Mouse (Mus musculus): ENCODE data around the gene Iah1. TPM values are rescaled to one million over a fixed set of nuclear protein-coding genes. Genes with fewer than 3 reads are reported as not detected.

The Iah1 gene
- polyA plus RNA-seq, 1 experiment from 2014 or later: 41.9 TPM

DNA sequence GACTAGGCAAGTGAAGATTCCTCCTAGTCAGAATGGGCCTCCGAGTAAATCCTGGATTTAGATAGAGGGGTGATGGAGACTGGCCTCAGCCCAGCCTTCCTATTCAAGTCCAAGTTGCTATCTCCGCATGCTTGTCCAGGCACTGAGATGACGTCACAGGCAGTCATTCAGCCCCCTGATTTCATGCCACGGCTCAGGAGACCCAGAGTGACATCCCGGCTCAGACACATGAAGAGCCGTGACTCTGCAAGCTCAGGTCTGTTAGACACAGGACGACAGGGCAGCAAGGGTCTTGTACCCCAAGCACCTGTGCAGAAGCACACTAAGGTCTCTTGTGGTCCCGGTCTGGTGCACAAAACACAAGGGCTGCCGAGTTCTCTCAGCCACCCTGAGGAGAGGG lies 6.7 kb downstream of the Iah1 start:
- H3K9me3 ChIP-seq: no peaks in the 10 kb centered on the region
- no peak overlapping the region for H3K9ac ChIP-seq
- 91% methylated on average over 9 of the region's 9 CpGs for WGBS
- no peak overlapping the region for H3K27ac ChIP-seq
- no peak overlapping the region for H3K4me2 ChIP-seq
- no peaks in the 10 kb centered on the region for H3K27me3 ChIP-seq
- no peaks in the 10 kb centered on the region for H3K4me1 ChIP-seq
- H3K4me3 ChIP-seq (replicated peaks): no peak overlapping the region
- no peak for ATAC-seq (ENCODE audit: low FRiP score)
- H3K36me3 ChIP-seq (replicated peaks): peaks cover 70% of the 10 kb centered on the region

DNA sequence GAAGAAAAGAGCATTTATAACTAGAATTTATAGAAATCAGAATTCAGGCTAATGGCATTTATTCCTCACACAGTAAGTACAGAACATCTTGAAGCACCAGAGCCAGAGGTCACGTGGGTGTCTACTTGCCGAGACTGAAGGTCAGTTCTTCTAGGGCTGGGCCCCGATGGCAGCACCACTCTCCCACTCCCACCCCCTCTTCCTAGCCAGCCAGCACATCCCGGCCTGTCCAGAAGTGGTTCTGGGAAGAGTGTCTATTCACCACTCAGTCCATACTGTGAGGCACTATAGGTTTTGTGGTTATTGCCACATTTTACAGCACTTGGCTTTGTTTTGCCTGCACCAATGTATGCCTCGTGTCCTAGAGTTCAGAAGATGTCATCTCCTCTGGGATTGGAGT lies 7.9 kb downstream of the Iah1 start:
- Histone ChIP-seq H3K9me3 (no peaks in the 10 kb centered on the region), H3K27ac (no peak overlapping the region), H3K4me2 (no peak overlapping the region), H3K4me3 (replicated peaks) (no peak overlapping the region), H3K9ac (no peak overlapping the region), H3K36me3 (replicated peaks) (peaks cover 82% of the 10 kb centered on the region), H3K27me3 (no peaks in the 10 kb centered on the region), H3K4me1 (no peaks in the 10 kb centered on the region)
- WGBS: 83% methylated on average over 5 of the region's 5 CpGs
- no peak for ATAC-seq (ENCODE audit: low FRiP score)

DNA sequence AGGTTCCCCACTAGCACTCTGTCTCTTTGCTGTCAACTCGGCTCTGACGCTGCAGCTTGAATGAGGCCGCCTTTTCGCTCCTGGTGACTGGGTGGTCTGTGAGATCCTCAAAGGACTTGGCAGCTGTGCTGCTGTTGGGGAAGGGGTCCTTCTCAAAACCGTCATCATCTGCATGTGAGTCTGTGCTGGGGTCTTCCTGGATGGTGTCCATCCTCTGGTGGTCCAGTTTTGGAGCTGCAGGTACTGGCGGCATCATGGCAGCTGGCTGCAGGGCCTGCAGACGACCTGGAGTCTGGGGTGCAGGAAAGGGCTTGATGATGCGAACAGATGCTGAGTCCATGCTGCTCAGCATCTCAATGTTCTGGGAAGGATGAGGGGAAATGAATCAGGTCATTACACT lies 9.1 kb downstream of the Iah1 start:
- Histone ChIP-seq H3K4me3 (replicated peaks) (no peak overlapping the region), H3K4me2 (no peak overlapping the region), H3K27ac (no peak overlapping the region), H3K9me3 (no peaks in the 10 kb centered on the region), H3K27me3 (no peaks in the 10 kb centered on the region), H3K9ac (no peak overlapping the region), H3K4me1 (no peaks in the 10 kb centered on the region), H3K36me3 (replicated peaks) (peaks cover 85% of the 10 kb centered on the region)
- no peak for ATAC-seq (ENCODE audit: low FRiP score)
- 90% methylated on average over 8 of the region's 8 CpGs for WGBS

DNA sequence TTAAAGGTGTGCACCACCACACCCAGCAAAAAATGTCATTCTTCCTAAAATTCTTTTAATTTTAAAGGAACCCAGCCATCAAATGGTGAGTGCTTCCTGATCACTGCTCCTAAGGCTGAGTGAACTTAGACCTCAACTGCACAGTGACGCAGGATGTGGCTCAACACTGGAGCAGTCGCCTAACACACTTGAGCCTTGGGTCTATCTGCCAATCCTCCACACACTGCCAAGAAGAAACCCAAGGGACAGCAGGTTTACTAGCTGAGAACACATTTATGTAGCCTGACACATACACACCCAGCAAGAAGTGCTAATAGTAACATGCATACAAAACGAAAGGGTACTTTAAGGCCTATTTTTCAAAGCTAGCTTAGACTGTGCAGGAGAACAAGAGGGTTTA lies 10.1 kb downstream of the Iah1 start:
- peaks cover 83% of the 10 kb centered on the region for H3K36me3 ChIP-seq (replicated peaks)

DNA sequence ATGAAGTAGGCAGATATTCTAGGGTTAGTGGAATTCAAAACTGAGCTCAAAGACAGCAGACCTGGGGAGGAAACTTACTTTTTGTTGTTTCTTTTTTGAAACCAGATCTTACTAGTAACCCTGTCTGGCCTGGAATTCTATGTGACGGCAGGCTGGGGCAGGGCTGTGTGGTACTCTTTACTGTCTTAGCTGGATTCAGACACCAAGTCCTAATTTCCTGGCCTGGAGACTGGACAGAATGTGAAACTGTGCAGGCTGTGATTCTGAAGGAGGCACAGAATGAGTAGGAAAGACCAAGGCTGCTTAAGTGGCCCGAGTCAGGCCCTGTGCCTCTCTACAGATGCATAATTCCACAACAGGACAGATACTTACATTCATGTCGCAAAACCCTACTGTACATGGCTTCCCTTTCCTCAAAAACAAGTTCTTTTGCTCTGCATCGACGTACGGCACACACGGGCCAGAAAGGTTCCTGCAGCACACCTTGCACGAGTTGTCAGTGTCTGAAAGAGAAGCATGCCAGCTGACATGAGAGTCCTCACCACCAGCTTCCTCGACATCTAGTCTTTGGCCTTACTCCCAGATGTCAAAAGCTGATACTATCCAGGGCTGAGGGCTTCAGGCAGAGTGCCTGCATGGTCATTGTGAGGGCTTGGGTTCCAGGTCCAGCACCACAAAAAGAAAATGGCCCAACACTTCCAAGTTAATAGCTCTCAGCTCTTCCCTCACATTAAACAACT lies 13.6 kb downstream of the Iah1 start:
- Histone ChIP-seq H3K36me3 (replicated peaks) (peaks cover 88% of the 10 kb centered on the region), H3K4me1 (no peaks in the 10 kb centered on the region), H3K27me3 (no peaks in the 10 kb centered on the region), H3K4me2 (no peak overlapping the region), H3K9ac (no peak overlapping the region), H3K4me3 (replicated peaks) (no peak overlapping the region), H3K27ac (no peak overlapping the region), H3K9me3 (no peaks in the 10 kb centered on the region)
- no peak for ATAC-seq (ENCODE audit: low FRiP score)
- 92% methylated on average over 9 of the region's 9 CpGs for WGBS

More for the DNA sequence above, 10.1 kb downstream of the Iah1 start:
- 94% methylated on average over 3 of the region's 3 CpGs for WGBS
- no peak overlapping the region for H3K9ac ChIP-seq
- no peaks in the 10 kb centered on the region for H3K9me3 ChIP-seq
- no peaks in the 10 kb centered on the region for H3K27me3 ChIP-seq
- no peak for ATAC-seq (ENCODE audit: low FRiP score)
- no peak overlapping the region for H3K4me2 ChIP-seq
- H3K27ac ChIP-seq: no peak overlapping the region
- H3K4me1 ChIP-seq: no peaks in the 10 kb centered on the region
- no peak overlapping the region for H3K4me3 ChIP-seq (replicated peaks)

- H3K9ac ChIP-seq: no peak overlapping the region
- H3K4me2 ChIP-seq: no peak overlapping the region
- H3K4me1 ChIP-seq: no peaks in the 10 kb centered on the region
- H3K4me3 ChIP-seq (replicated peaks): no peak overlapping the region
- no peak for ATAC-seq (ENCODE audit: low FRiP score)
- WGBS: 93% methylated on average over 10 of the region's 10 CpGs
- H3K36me3 ChIP-seq (replicated peaks): peaks cover 88% of the 10 kb centered on the region
- H3K27ac ChIP-seq: no peak overlapping the region
- H3K9me3 ChIP-seq: no peaks in the 10 kb centered on the region
- no peaks in the 10 kb centered on the region for H3K27me3 ChIP-seq
Observed at GRCm38 (mm10) chr12:21330961-21331576, 14.9 kb downstream of the Iah1 start.

DNA sequence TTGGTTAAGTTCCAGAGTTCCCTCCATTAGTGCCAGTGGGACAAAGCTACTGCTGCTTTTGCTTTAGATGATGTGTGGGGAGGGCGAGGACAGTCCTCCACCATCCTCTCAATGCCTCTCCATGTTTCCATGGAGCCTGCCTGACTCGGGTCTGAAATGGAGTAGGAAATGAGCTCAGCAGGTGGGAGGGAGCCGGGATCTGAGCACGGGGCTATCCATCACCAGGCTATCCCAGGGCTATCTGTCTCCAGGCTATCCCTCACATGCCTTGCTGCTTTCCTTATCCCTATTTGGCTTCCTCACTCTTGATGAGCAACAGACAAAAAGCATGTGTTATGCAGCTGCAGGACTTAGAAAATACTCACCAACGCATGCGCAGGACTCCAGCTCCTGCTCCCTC lies 15.5 kb downstream of the Iah1 start:
- WGBS: 81% methylated on average over 6 of the region's 6 CpGs

DNA sequence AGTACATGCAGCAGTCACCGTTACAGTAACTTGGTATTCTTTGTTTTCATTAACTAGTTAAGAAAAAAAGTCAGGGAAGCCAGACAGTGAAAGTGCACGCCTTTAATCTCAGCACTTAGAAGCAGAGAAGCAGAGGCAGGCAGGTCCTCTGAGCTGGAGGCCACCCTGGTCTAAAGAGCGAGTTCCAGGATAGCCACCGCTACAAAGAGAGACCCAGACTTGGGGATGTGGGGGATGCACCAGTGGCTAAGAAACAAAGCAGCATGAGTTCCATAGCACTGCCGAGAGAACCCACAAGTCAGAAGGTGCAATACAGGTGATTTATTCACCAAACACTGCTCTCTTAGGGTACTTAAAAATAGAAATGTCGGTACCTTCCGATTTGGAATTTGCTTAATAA lies 16.8 kb downstream of the Iah1 start:
- WGBS: 95% methylated on average over 7 of the region's 7 CpGs

More for the DNA sequence above, 15.5 kb downstream of the Iah1 start:
- Histone ChIP-seq H3K4me1 (no peaks in the 10 kb centered on the region), H3K9me3 (no peaks in the 10 kb centered on the region), H3K36me3 (replicated peaks) (peaks cover 87% of the 10 kb centered on the region), H3K4me2 (no peak overlapping the region), H3K9ac (no peak overlapping the region), H3K27ac (no peak overlapping the region), H3K4me3 (replicated peaks) (no peak overlapping the region), H3K27me3 (no peaks in the 10 kb centered on the region)
- ATAC-seq (ENCODE audit: low FRiP score): no peak

GRCm38 (mm10) chr12:21333766-21334165 lies 17.6 kb downstream of the Iah1 start:
- WGBS: 96% methylated on average over 5 of the region's 5 CpGs
- no peak for ATAC-seq (ENCODE audit: low FRiP score)
- no peak overlapping the region for H3K27ac ChIP-seq
- no peaks in the 10 kb centered on the region for H3K4me1 ChIP-seq
- no peak overlapping the region for H3K9ac ChIP-seq
- H3K4me3 ChIP-seq (replicated peaks): no peak overlapping the region
- no peaks in the 10 kb centered on the region for H3K27me3 ChIP-seq
- peaks cover 75% of the 10 kb centered on the region for H3K36me3 ChIP-seq (replicated peaks)
- H3K9me3 ChIP-seq: no peaks in the 10 kb centered on the region
- no peak overlapping the region for H3K4me2 ChIP-seq

More for the DNA sequence above, 16.8 kb downstream of the Iah1 start:
- peaks cover 78% of the 10 kb centered on the region for H3K36me3 ChIP-seq (replicated peaks)
- no peaks in the 10 kb centered on the region for H3K4me1 ChIP-seq
- no peak for ATAC-seq (ENCODE audit: low FRiP score)
- no peak overlapping the region for H3K4me2 ChIP-seq
- no peaks in the 10 kb centered on the region for H3K9me3 ChIP-seq
- no peaks in the 10 kb centered on the region for H3K27me3 ChIP-seq
- H3K27ac ChIP-seq: no peak overlapping the region
- H3K9ac ChIP-seq: no peak overlapping the region
- no peak overlapping the region for H3K4me3 ChIP-seq (replicated peaks)

DNA sequence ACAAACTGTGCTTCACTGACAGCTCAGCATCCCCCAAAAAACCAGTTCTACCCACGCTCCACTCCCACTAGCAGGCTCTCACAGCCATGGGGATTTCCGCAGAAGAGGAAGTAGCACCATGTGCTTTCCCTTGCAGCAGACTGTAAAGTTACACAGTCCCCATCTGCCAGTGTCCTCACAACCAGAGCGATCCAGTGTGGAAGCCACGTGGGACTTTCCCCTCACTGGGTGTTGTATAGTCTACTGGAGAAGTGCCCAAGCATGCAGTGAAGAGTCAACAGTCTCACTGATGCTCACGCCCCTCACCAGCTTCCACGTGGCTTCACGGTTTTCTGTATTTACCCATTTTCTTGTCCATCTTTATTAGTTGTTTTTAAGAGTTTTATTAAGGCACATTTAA lies 19.7 kb downstream of the Iah1 start:
- Histone ChIP-seq H3K9ac (no peak overlapping the region), H3K4me1 (no peaks in the 10 kb centered on the region), H3K27ac (no peak overlapping the region), H3K4me2 (no peak overlapping the region), H3K27me3 (no peaks in the 10 kb centered on the region), H3K4me3 (replicated peaks) (no peak overlapping the region), H3K36me3 (replicated peaks) (peaks cover 77% of the 10 kb centered on the region), H3K9me3 (no peaks in the 10 kb centered on the region)
- WGBS: 90% methylated on average over 7 of the region's 7 CpGs
- ATAC-seq (ENCODE audit: low FRiP score): no peak

- ATAC-seq (ENCODE audit: low FRiP score): no peak
- Histone ChIP-seq H3K27me3 (no peaks in the 10 kb centered on the region), H3K4me2 (no peak overlapping the region), H3K27ac (no peak overlapping the region), H3K9me3 (no peaks in the 10 kb centered on the region), H3K4me1 (no peaks in the 10 kb centered on the region), H3K36me3 (replicated peaks) (peaks cover 64% of the 10 kb centered on the region), H3K4me3 (replicated peaks) (no peak overlapping the region), H3K9ac (no peak overlapping the region)
- WGBS: 90% methylated on average over 5 of the region's 5 CpGs
Observed at GRCm38 (mm10) chr12:21337171-21337570, 21.0 kb downstream of the Iah1 start.

GRCm38 (mm10) chr12:21340674-21341073 lies 24.5 kb downstream of the Iah1 start:
- no peak overlapping the region for H3K4me3 ChIP-seq (replicated peaks)
- no peak overlapping the region for H3K9ac ChIP-seq
- H3K27me3 ChIP-seq: no peaks in the 10 kb centered on the region
- no peak overlapping the region for H3K4me2 ChIP-seq
- H3K36me3 ChIP-seq (replicated peaks): peaks cover 52% of the 10 kb centered on the region
- WGBS: 99% methylated on average over 5 of the region's 5 CpGs
- no peaks in the 10 kb centered on the region for H3K4me1 ChIP-seq
- no peak overlapping the region for H3K27ac ChIP-seq
- no peaks in the 10 kb centered on the region for H3K9me3 ChIP-seq
- ATAC-seq (ENCODE audit: low FRiP score): no peak

DNA sequence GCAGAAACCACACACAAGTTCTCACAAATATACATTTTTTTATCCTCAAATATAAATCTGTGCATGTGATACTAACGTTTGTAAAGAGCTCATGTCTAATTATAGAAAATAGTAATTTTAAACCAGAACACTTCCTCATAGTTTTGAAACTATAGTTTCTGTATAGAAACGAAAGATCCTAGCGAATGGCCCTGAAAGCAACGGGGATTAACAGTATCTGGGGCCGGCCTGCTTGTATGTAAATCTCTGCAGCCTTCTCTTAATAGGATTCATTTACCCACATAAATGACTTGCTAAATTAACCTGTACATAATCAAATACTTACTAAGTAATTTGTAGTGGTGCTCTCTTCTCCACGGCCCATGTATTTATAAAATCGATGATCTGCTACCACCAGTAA lies 30.8 kb downstream of the Iah1 start:
- H3K4me2 ChIP-seq: no peak overlapping the region
- no peak overlapping the region for H3K27ac ChIP-seq
- H3K36me3 ChIP-seq (replicated peaks): peaks cover 44% of the 10 kb centered on the region
- H3K4me1 ChIP-seq: 0 out of 2 replicates have a peak, but pooled peaks cover 6% of the 10 kb centered on the region
- no peak for ATAC-seq (ENCODE audit: low FRiP score)
- H3K27me3 ChIP-seq: no peaks in the 10 kb centered on the region
- no peak overlapping the region for H3K9ac ChIP-seq
- no peak overlapping the region for H3K4me3 ChIP-seq (replicated peaks)
- peaks cover 4% of the 10 kb centered on the region for H3K9me3 ChIP-seq
- WGBS: 88% methylated on average over 7 of the region's 7 CpGs
